Mouse (Mus musculus) stomach, postnatal 0 days (tissue): ENCODE results near the gene Trim33.

Experiments
- CTCF ChIP-seq: IDR thresholded peaks from 2 replicates; pipeline ENCODE4 v1.5.1; 2016; ENCODE audit warnings: antibody characterized with exemption, low read depth, mild to moderate bottlenecking, moderate library complexity
- EP300 ChIP-seq: optimal IDR thresholded peaks from 2 replicates; pipeline ENCODE3; 2016; ENCODE audit warnings: antibody characterized with exemption

DNA sequence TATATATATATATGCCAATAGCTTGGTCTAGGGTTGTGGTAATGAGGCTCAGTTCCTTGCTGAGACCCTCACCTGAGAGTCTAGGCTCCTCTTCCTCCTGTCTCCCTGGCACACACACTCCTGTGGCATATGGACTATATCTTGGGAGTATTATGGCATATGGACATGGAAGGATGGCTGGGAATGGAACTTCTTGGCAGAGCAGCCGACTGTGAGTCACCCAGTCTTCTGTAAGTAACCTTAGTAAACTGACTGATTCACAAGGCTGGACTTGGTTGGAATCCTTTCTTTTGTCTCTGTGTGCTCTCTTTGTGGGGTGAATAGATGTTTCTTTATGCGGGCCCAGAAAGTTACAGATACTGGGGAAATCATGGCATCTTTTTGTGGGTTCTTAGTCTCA lies 37.6 kb upstream of the Trim33 start:
- TF ChIP-seq CTCF (no peak), EP300 (no peak)
